Mouse (Mus musculus) sigmoid colon, adult 10 weeks (tissue): ENCODE results near the gene Stx7. TPM values are rescaled to one million over a fixed set of nuclear protein-coding genes. Genes with fewer than 3 reads are reported as not detected.

Experiments
- polyA plus RNA-seq: library from polyadenylated mRNA; stranded (reverse); fragments of 350-450 nt; fragmentation: Illumina TruSeq; extraction: RNeasy Lipid Tissue Mini Kit (QIAGEN cat#74804); gene quantifications from one replicate; pipeline ENCODE4 v1.2.3, GENCODE M21; 2014; ENCODE audit warnings: low read depth, low replicate concordance

Gene Stx7
- 228 TPM for polyA plus RNA-seq

DNA sequence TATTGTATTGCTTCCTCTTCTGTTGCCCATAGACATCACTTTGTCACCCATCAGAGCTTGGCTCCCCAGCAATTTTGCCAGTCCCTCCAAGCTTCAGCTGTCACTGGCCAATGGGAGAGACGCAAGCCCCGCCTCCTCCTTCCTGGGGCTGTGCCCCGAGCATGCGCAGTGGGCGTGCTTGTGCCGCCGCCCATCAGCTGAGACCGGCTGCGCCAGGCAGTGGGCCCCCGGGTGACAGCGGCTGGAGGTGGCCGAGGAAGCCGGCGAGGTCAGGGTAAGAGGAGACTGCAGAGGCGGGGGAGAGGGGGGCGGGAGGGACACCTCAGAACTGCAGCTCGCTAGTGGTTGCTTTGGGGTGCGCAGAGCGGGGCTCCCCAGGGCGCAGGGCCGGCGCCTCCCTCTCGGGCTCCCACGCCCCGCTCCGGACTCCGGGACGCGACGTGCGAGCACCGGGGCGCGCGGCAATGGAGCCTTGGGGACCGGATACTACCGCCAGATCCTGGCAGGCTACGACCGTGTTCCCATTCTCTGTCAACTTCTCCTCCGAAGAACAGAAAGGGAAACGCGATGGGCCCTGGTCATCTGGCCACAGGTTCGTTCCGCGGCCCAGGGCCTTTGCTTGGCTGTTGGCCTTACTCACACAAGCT is at the start of gene Stx7:
Gene Stx7, plus strand, starts transcription at position 168 of the 647 bp plus-strand sequence.

DNA sequence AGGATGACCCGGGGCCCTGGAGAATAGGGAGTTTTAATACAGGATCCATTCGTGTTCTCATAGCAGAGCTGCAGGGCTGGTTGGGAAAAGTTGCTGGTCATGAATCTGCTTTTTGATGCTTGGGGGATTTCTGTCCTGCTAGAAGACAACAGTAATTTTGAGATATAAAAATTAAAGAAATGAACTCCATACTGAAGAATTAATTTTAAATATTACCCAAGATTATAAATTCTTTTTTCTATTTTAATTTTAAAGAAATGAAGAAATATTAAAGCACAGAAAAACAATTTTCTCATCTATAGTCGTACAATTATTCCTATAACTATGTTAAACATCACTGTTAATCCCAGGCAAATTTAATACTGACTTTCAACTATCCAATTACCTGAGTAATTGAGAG is 47.3 kb upstream of the Stx7 start, which contains the start of gene Taar8c:
Gene Taar8c, minus strand, starts transcription at position 101 of the 400 bp plus-strand sequence.

DNA sequence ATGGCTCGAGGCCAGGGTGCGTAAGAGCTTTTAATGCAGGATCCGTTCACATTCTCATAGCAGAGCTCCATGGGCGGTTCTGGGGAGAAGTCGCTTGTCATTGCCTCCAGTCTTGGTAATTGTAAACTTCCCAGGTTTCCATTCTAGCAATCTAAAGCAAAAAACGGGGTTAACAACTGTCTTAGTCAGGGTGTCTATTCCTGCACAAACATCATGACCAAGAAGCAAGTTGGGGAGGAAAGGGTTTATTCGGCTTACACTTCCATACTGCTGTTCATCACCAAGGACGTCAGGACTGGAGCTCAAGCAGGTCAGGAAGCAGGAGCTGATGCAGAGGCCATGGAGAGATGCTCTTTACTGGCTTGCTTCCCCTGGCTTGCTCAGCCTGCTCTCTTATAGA is 39.7 kb upstream of the Stx7 start, which contains the start of gene Taar9:
Gene Taar9, minus strand, starts transcription at position 101 of the 400 bp plus-strand sequence.

DNA sequence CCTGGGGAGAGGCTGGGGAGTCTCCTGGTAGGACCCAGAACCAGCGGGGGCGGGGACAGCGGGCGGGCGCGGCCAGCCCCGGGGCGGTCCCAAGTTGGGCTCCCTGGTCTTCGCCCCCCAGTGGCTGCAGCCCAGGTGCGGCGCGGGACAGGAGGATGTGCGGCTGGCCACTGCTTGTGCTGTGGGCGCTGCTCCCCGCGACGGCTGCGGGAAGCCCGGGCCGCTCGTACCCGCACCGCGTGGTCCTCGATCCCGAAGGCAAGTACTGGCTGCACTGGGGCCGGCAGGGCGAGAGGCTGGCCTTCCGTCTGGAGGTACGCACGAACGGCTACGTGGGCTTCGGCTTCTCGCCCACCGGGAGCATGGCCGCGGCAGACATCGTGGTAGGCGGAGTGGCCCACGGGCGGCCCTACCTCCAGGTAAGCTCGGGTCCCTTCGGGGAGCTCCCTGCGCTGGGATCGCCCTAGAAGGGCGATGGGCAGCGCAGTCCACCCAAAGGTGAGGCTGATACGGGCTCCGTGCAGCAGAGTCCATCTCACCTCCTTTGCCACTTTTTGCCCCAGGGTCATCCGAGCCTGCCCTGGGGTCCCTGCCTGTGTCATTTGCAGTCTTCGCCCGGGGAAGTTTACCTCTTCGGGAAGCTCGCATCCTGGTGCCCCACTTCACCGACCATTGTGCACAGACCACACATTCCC is 74.5 kb downstream of the Stx7 start, which contains the start of gene Moxd1:
Gene Moxd1, plus strand, starts transcription at position 69 of the 695 bp plus-strand sequence.

Other genes with a start within 250 kb of the Stx7 start
- gene Taar1, start 228.9 kb upstream of the Stx7 start, polyA plus RNA-seq = not detected
- gene Taar2, start 210.7 kb upstream of the Stx7 start, polyA plus RNA-seq = not detected
- gene Taar3, start 199.7 kb upstream of the Stx7 start, polyA plus RNA-seq = not detected
- gene Taar4, start 188.8 kb upstream of the Stx7 start, polyA plus RNA-seq = not detected
- not detected for gene Taar5, start 178.6 kb upstream of the Stx7 start, polyA plus RNA-seq
- gene Taar6, start 163.7 kb upstream of the Stx7 start, polyA plus RNA-seq = not detected
- gene Taar7a, start 155.8 kb upstream of the Stx7 start, polyA plus RNA-seq = not detected
- not detected for gene Taar7b, start 149.4 kb upstream of the Stx7 start, polyA plus RNA-seq
- gene Taar7d, start 122.1 kb upstream of the Stx7 start, polyA plus RNA-seq = not detected
- not detected for gene Taar7e, start 111.7 kb upstream of the Stx7 start, polyA plus RNA-seq
- gene Taar7f, start 99.8 kb upstream of the Stx7 start, polyA plus RNA-seq = not detected
- not detected for gene Taar8a, start 72.8 kb upstream of the Stx7 start, polyA plus RNA-seq
- not detected for gene Taar8b, start 57.0 kb upstream of the Stx7 start, polyA plus RNA-seq
- gene Taar8c, start 47.4 kb upstream of the Stx7 start, polyA plus RNA-seq = not detected
- not detected for gene Taar9, start 39.8 kb upstream of the Stx7 start, polyA plus RNA-seq
- gene Moxd1, start 74.2 kb downstream of the Stx7 start, polyA plus RNA-seq = 2.2 TPM